Mouse (Mus musculus) cerebellum, adult (tissue): ENCODE data around the gene Ass1.
"Not testable (repeated sequence)": the region's sequence is repeated elsewhere in the genome, so short reads cannot be mapped to it uniquely, and the experiment has no call there.

Experiments
- ATAC-seq: cut with Nextera tagmentation; 2 replicates; pipeline ENCODE4 v1.9.2; 2017; ENCODE audit warnings: mild to moderate bottlenecking, moderate library complexity, mixed read lengths; ENCODE audit not compliant: insufficient number of reproducible peaks, low FRiP score, low TSS enrichment

Ass1 gene

GRCm38 (mm10) chr2:31511316-31511715, 41.3 kb downstream of the Ass1 start:
- no peak for ATAC-seq

- ATAC-seq = no peak
Observed at GRCm38 (mm10) chr2:31516557-31516956, 46.5 kb downstream of the Ass1 start.

- no peak for ATAC-seq
Observed at GRCm38 (mm10) chr2:31521800-31522335, 51.9 kb downstream of the Ass1 start.

GRCm38 (mm10) chr2:31524641-31525040, 54.6 kb downstream of the Ass1 start:
- ATAC-seq = no peak

- ATAC-seq = no peak
Observed at GRCm38 (mm10) chr2:31525778-31526177, 55.8 kb downstream of the Ass1 start.

- ATAC-seq = no peak
Observed at GRCm38 (mm10) chr2:31530201-31530600, 60.2 kb downstream of the Ass1 start.

GRCm38 (mm10) chr2:31537054-31537453, 67.0 kb downstream of the Ass1 start:
- ATAC-seq = no peak

- ATAC-seq = no peak
Observed at GRCm38 (mm10) chr2:31538745-31539144, 68.7 kb downstream of the Ass1 start.

- no peak for ATAC-seq
Observed at GRCm38 (mm10) chr2:31541581-31541980, 71.6 kb downstream of the Ass1 start.

- ATAC-seq = no peak
Observed at GRCm38 (mm10) chr2:31547726-31548125, 77.7 kb downstream of the Ass1 start.

- no peak for ATAC-seq
Observed at GRCm38 (mm10) chr2:31550503-31550902, 80.5 kb downstream of the Ass1 start.

- ATAC-seq = not testable (repeated sequence)
Observed at GRCm38 (mm10) chr2:31551351-31551750, 81.3 kb downstream of the Ass1 start.

GRCm38 (mm10) chr2:31551971-31552370, 82.0 kb downstream of the Ass1 start:
- no peak for ATAC-seq

- no peak for ATAC-seq
Observed at GRCm38 (mm10) chr2:31554619-31555018, 84.6 kb downstream of the Ass1 start.
